Mouse (Mus musculus) forebrain, embryonic 16.5 days (tissue): ENCODE data around the gene Naa20. TPM values are rescaled to one million over a fixed set of nuclear protein-coding genes. Genes with fewer than 3 reads are reported as not detected.

Experiments
- ATAC-seq: fragments of 200-750 bp; cut with Nextera tagmentation; 2 replicates; pipeline ENCODE4 v1.8.0; 2017; ENCODE audit warnings: mild to moderate bottlenecking, moderate library complexity
- H3K27ac ChIP-seq: fragments of 300-500 bp; sonication (generic); 2 replicates; pipeline ENCODE4 v1.5.1; 2014; ENCODE audit warnings: low read length, control low read depth
- H3K27me3 ChIP-seq: fragments of 300-500 bp; sonication (generic); replicated peaks from 2 replicates; pipeline ENCODE4 v1.6.1; 2014; ENCODE audit warnings: low read length; ENCODE audit not compliant: control insufficient read depth, insufficient read depth
- H3K36me3 ChIP-seq: fragments of 300-500 bp; sonication (generic); 2 replicates; pipeline ENCODE4 v1.6.1; 2014; ENCODE audit not compliant: control insufficient read depth, insufficient read depth
- H3K4me1 ChIP-seq: fragments of 300-500 bp; sonication (generic); replicated peaks from 2 replicates; pipeline ENCODE4 v1.6.1; 2014; ENCODE audit warnings: low read length; ENCODE audit not compliant: control insufficient read depth, insufficient read depth
- H3K4me2 ChIP-seq: fragments of 300-500 bp; sonication (generic); 2 replicates; pipeline ENCODE4 v1.6.1; 2014; ENCODE audit warnings: mild to moderate bottlenecking, low read length, control low read depth
- H3K4me3 ChIP-seq: fragments of 300-500 bp; sonication (generic); replicated peaks from 2 replicates; pipeline ENCODE4 v1.5.1; 2014; ENCODE audit warnings: mild to moderate bottlenecking, low read length, control low read depth
- H3K9ac ChIP-seq: fragments of 300-500 bp; sonication (generic); replicated peaks from 2 replicates; pipeline ENCODE4 v1.6.1; 2014; ENCODE audit warnings: low read depth, low read length, control low read depth
- H3K9me3 ChIP-seq: fragments of 300-500 bp; sonication (generic); 2 replicates; pipeline ENCODE4 v1.6.1; 2016; ENCODE audit warnings: low read length; ENCODE audit not compliant: control insufficient read depth
- WGBS: fragments of 180-500 bp; shearing (Covaris S2); extraction: QIAGEN DNeasy Blood & Tissue Kit; methylation state at CpG from one replicate; pipeline ENCODE4 v1.1.7; 2014; 5-methylcytosine and 5-hydroxymethylcytosine counted together
- polyA plus RNA-seq: library from polyadenylated mRNA; unstranded; fragments of >200 nt; fragmentation: Nextera tagmentation; extraction: Ambion mirVana; gene quantifications from 2 replicates; pipeline ENCODE4 v1.2.1, GENCODE M21; 2015

Gene Naa20
- polyA plus RNA-seq, 1 experiment from 2014 or later, result 127 TPM

DNA sequence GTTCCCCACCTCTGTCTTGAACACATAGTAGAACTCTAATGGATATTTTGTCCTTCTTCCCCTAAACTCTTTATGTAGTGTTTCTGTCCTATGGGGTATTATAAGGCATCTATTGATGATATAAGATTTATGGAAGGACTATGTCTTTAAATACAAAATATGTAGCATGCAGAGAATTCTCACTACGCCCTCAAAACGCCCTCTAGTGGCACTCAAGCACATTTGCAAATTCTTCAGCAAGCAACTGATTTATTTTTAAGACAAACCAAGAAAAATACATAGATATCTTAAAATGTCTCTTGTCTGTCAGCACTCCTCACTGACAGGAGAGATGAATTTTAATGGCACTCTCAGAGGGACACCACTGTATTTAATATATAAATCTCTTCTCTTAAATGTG is 19.5 kb upstream of the Naa20 start:
- Histone ChIP-seq H3K4me2 (no peak overlapping the region), H3K36me3 (no peaks in the 10 kb centered on the region), H3K4me3 (no peak overlapping the region), H3K4me1 (no peaks in the 10 kb centered on the region), H3K9me3 (no peaks in the 10 kb centered on the region), H3K27me3 (no peaks in the 10 kb centered on the region), H3K27ac (no peak overlapping the region), H3K9ac (no peak overlapping the region)
- ATAC-seq, result no peak
- 14% methylated on average over 2 of the region's 2 CpGs for WGBS

DNA sequence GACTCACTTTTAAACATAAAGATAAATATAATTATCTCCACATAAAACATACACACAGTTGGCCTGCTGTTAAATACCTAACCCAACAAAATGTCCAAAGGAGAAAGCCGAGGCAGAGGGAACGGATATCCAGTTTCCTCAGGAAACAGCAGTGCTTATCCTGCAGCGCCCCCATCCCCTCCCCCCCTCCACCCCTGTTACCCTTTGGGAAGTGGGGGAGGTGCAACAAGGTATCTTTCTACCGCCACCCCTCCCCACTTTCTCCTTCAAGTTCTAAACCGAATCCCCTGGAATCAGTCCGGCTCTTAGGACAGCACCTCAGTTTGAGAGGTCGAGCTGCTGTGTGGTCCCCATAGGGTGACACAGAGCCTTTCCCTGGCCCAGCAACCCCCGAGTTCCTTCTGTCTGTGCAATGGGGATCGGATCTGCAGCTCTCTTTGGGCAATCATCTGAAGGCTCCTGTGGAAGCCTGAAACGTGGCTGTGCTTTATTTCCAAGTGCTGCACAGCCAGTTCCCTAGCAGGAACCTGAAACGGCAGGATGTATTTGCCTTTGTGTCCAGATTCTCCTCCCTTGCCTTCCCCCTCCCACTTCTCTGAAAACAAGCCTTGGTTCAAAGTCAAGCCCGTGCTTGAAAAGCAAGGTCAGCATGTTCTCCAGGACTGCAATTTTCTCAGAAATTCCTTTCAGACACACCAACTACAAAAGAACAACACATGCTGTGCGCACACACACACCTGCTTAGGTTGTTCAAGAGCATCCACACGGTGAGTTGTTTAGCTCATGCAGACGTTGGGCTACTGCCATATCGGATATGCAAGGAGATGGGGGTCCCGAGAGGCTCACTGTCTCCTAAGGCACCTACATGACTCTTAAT is 17.6 kb upstream of the Naa20 start:
- Histone ChIP-seq H3K9ac (no peak overlapping the region), H3K4me1 (peaks cover under 1% of the 10 kb centered on the region; the same call in 1 of the 2 replicates), H3K27me3 (no peaks in the 10 kb centered on the region), H3K4me2 (no peak overlapping the region), H3K27ac (0 out of 2 replicates have a peak overlapping the region, but pooled peaks have one; percentile 25), H3K4me3 (no peak overlapping the region), H3K9me3 (no peaks in the 10 kb centered on the region), H3K36me3 (no peaks in the 10 kb centered on the region)
- no peak for ATAC-seq
- WGBS, result 42% methylated on average over 17 of the region's 17 CpGs

DNA sequence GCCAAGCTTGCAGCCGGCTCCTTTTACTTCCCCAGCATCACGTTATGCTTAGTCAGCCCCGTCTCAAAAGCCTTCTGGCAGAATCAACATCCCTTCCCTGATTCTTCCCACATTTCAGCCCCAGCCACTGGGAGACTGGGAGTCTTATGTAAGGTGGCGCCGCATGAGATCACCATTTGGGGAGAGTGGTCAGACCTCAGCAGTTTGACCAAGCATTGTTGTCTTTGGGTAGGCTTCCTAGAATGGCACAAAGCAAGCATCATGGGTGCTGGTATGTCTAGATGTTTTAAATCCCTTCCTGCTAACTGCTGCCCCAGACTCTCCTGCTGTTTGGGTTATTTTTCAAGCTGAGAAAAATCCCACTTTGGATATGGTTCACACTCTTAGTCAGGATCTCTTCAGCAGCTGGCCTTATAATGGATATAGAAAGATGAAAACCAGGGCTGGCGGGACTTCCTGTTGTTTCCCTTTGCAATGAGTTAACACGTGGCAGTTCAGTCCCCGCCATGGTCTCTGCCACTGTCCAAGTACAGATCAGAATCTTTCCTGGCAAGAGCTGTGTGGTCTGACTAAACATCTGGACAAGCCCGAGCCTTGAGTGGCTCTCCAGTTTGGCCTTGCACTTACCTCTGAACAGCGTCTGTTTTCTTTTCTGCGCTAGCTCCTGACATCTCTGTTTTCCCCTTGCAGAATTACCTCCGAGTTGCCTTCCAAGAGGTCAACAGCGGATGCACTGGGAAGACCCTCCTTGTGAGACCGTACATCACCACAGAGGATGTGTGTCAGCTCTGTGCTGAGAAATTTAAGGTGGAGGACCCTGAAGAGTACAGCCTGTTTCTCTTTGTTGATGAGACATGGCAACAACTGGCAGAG is 16.8 kb upstream of the Naa20 start:
- 0 out of 2 replicates have a peak overlapping the region, but pooled peaks have one; percentile 25 for H3K27ac ChIP-seq
- no peak overlapping the region for H3K9ac ChIP-seq
- no peaks in the 10 kb centered on the region for H3K9me3 ChIP-seq
- H3K36me3 ChIP-seq, result no peaks in the 10 kb centered on the region
- no peak overlapping the region for H3K4me2 ChIP-seq
- H3K4me1 ChIP-seq, result peaks cover 3% of the 10 kb centered on the region; the same call in 1 of the 2 replicates
- ATAC-seq, result no peak
- WGBS, result 77% methylated on average over 14 of the region's 14 CpGs
- H3K4me3 ChIP-seq, result no peak overlapping the region
- H3K27me3 ChIP-seq, result no peaks in the 10 kb centered on the region

DNA sequence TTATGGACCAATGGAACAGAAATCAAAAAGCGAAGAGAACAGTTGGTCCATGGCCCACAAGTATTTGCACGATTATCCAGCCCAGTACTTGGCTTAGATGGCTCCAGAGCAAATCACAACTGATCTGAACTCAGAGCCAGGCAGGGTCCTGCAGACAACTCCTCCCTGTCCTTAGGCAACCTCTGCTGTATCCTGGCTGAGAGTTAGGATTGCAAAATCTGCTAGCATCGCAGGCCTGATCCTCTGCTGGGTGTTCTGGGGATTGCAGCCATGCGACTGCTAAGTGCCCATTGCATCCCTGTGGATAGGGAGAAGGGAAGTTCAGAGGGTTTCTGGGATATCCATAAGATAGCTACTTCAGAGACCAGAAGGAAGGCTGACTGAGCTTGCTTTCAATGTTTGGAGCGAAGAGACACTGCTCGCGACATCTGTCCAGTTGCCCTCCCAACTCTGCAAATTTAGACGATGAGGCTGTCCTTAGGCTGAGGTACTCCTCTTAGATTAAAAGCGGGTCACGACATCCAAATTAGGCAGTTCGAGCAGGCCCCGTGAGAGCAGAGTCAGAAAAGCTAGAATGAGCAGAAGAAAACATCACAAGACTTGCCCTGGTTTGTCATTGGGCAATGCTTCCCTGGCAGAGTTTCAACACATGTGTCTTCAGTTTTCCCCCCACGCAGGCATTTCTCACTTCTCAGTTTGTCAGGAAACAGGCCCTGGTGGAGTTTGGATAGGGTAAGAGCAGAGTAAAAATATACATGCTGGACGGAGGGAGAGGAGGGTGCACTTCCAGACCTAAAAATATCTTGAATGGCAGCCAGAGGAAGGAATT is 13.7 kb upstream of the Naa20 start:
- Histone ChIP-seq H3K9me3 (no peaks in the 10 kb centered on the region), H3K27me3 (no peaks in the 10 kb centered on the region), H3K4me3 (no peak overlapping the region), H3K4me1 (peaks cover 3% of the 10 kb centered on the region; the same call in 1 of the 2 replicates), H3K27ac (no peak overlapping the region), H3K4me2 (no peak overlapping the region), H3K36me3 (no peaks in the 10 kb centered on the region), H3K9ac (no peak overlapping the region)
- ATAC-seq, result no peak
- WGBS, result 72% methylated on average over 14 of the region's 14 CpGs

DNA sequence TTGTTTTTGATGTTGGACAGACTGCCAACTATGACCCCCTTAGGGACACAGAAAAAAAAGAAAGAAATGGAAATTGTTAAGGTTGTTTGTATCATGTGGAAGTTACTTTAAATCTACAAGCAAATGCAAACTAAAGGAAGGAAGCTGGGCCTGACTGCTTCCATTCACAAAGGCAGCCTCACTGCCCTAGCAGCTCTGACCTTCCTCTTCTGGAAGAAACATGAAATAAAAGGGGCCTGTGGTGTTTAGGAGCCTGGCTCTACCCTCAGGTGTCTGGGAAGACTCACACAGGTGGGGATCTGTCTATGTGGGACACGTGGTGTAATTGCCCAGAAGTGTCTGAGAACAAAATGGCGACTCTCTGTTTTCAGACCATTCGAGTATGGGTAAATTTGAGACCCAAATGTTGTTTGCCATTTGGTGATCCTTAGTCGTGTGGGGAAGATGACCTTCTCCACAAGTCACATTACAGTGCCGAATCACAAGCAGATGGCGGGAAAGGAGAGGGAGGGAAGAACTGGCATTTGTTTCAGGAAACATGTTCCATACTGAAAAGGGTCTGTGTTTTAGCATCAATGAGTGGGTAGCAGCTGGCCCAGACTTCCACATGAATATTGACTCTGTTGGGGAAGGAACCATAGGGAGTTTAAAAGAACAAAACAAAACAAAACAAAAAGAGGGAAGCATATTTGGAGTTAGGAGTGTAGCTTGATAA is 13.0 kb upstream of the Naa20 start:
- H3K27me3 ChIP-seq, result no peaks in the 10 kb centered on the region
- H3K4me2 ChIP-seq, result no peak overlapping the region
- H3K9ac ChIP-seq, result no peak overlapping the region
- H3K4me3 ChIP-seq, result no peak overlapping the region
- ATAC-seq, result peak; percentile 45
- H3K4me1 ChIP-seq, result peaks cover 3% of the 10 kb centered on the region; the same call in 1 of the 2 replicates
- H3K27ac ChIP-seq, result no peak overlapping the region
- H3K36me3 ChIP-seq, result no peaks in the 10 kb centered on the region
- H3K9me3 ChIP-seq, result no peaks in the 10 kb centered on the region
- WGBS, result 75% methylated on average over 6 of the region's 6 CpGs

DNA sequence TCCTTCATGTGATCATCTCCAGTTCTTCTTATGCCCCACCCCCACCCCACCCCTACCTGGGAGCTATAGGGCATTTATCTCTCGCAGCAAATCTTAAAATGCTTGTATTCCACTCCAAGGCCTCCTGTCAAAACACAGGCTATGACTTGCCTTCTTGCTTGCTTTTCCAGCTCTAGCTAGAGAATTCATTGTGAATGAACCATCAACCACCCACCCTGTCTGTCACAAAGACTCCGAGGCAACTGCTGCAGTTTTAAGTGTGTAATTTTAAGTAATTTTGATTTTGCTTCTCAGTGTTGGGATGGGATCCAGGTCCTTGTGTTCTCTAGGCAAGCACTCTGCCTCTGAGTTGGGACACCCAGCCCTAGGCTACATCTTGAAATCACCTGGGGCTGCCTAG is 11.3 kb upstream of the Naa20 start:
- Histone ChIP-seq H3K4me3 (no peak overlapping the region), H3K9me3 (no peaks in the 10 kb centered on the region), H3K4me2 (no peak overlapping the region), H3K27me3 (no peaks in the 10 kb centered on the region), H3K9ac (no peak overlapping the region), H3K36me3 (no peaks in the 10 kb centered on the region), H3K27ac (no peak overlapping the region), H3K4me1 (peaks cover 3% of the 10 kb centered on the region; the same call in 1 of the 2 replicates)
- WGBS, result 77% methylated on average over 2 of the region's 2 CpGs
- no peak for ATAC-seq

DNA sequence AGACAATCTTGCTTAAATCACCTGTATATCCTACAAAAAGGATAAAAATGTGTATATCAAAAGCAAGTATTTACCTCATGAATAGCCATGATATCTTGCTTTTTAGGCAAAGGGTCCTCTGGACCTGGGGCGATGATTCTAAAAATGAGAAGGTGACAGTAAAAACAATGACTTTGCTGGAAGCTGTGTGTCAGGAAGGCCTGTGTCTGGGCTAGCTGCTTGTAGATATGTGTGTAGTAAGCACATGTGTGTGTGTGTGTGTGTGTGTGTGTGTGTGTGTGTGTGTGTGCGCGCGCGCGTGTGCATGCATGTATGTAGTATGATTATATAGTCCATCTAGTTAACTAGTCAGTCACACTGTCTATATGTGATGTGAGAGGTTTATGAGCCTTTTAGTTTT is 8.1 kb upstream of the Naa20 start:
- H3K4me1 ChIP-seq, result peaks cover 3% of the 10 kb centered on the region; the same call in 1 of the 2 replicates
- H3K27ac ChIP-seq, result no peak overlapping the region
- no peak overlapping the region for H3K9ac ChIP-seq
- ATAC-seq, result no peak
- 0 out of 2 replicates have a peak, but pooled peaks cover 2% of the 10 kb centered on the region for H3K27me3 ChIP-seq
- H3K4me3 ChIP-seq, result no peak overlapping the region
- H3K36me3 ChIP-seq, result no peaks in the 10 kb centered on the region
- H3K4me2 ChIP-seq, result no peak overlapping the region
- 99% methylated on average over 6 of the region's 6 CpGs for WGBS
- H3K9me3 ChIP-seq, result no peaks in the 10 kb centered on the region

DNA sequence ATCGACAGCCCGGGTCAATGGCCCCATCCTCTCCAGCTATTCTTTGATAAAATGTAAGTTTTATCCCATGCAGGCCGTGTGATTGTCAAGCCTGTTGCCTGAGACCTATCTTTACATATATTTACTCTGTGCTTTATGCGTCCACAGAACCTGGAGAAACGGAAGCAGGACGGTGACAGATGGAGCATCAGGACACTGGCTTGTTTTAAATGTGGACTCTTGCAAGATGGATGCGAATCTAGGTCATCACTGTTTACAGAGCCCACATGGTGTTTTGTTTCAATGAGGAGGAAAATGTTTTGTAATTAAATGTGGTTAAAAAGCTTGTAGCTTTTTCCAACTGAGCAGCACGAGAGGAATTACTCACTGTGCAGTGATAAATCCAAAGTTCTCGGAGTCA is 3.8 kb upstream of the Naa20 start:
- no peak for ATAC-seq
- 81% methylated on average over 9 of the region's 9 CpGs for WGBS
- no peaks in the 10 kb centered on the region for H3K36me3 ChIP-seq

More for the DNA sequence above, 3.8 kb upstream of the Naa20 start:
- no peak overlapping the region for H3K4me3 ChIP-seq
- 0 out of 2 replicates have a peak, but pooled peaks cover 2% of the 10 kb centered on the region for H3K27me3 ChIP-seq
- H3K9me3 ChIP-seq, result no peaks in the 10 kb centered on the region
- no peak overlapping the region for H3K27ac ChIP-seq
- H3K4me2 ChIP-seq, result no peak overlapping the region
- H3K4me1 ChIP-seq, result peaks cover 2% of the 10 kb centered on the region; the same call in 1 of the 2 replicates
- H3K9ac ChIP-seq, result no peak overlapping the region
